Mouse (Mus musculus): Measurements from ENCODE around the gene Ern2. TPM values are rescaled to one million over a fixed set of nuclear protein-coding genes. Genes with fewer than 3 reads are reported as not detected.

Gene Ern2
- polyA plus RNA-seq, 1 experiment, result 23.5 TPM

- no peak overlapping the region for H3K4me3 ChIP-seq (ENCODE audit: low read depth, low read length)
- no peaks in the 10 kb centered on the region for H3K27me3 ChIP-seq (ENCODE audit: control insufficient read depth, insufficient read depth, low read length)
- H3K27ac ChIP-seq (ENCODE audit: insufficient read depth, low read depth, low read length), result no peak overlapping the region
- no peak for TF ChIP-seq CTCF (IDR thresholded peaks at IDR 0.05; ENCODE audit: extremely low read depth, insufficient read length, insufficient replicate concordance, low read depth, low read length)
- TF ChIP-seq POLR2A (IDR thresholded peaks at IDR 0.05; ENCODE audit: low read depth, low read length), result no peak
- WGBS, result 69% methylated on average over 10 of the region's 10 CpGs
- H3K36me3 ChIP-seq (ENCODE audit: control insufficient read depth, insufficient read depth, low read length), result no peaks in the 10 kb centered on the region
- H3K4me1 ChIP-seq (ENCODE audit: control insufficient read depth, insufficient read depth, insufficient read length, low read length), result no peaks in the 10 kb centered on the region
Observed at GRCm38 (mm10) chr7:122191097-122191496, 5.1 kb upstream of the Ern2 start.

DNA sequence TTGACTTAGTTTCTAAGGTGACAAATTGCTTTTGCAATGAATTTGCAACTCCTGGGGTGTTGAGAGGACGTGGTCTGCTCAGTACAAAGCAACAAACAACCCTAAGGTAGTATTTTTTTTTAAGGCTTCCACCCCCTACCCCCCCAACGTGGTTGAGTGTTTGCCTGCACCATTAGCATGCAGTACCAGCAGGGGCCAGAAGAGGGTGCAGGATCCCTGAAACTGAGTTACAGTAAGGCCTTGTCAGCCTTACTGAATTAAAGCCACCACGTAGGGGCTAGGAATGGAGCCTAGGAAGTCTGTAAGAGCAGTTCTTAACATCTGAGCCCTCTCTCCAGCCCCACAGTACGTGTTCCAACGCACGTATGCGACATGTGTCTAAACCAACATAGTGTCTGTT is 3.5 kb upstream of the Ern2 start:
- no peak overlapping the region for H3K4me3 ChIP-seq (ENCODE audit: low read depth, low read length)
- WGBS, result 40% methylated on average over 7 of the region's 7 CpGs
- no peak overlapping the region for H3K27ac ChIP-seq (ENCODE audit: insufficient read depth, low read depth, low read length)
- H3K36me3 ChIP-seq (ENCODE audit: control insufficient read depth, insufficient read depth, low read length), result no peaks in the 10 kb centered on the region
- TF ChIP-seq CTCF (IDR thresholded peaks at IDR 0.05; ENCODE audit: extremely low read depth, insufficient read length, insufficient replicate concordance, low read depth, low read length) (peak; percentile 76; the same call in 1 of the 2 replicates), POLR2A (IDR thresholded peaks at IDR 0.05; ENCODE audit: low read depth, low read length) (no peak)
- no peaks in the 10 kb centered on the region for H3K27me3 ChIP-seq (ENCODE audit: control insufficient read depth, insufficient read depth, low read length)
- peaks cover 8% of the 10 kb centered on the region for H3K4me1 ChIP-seq (ENCODE audit: control insufficient read depth, insufficient read depth, insufficient read length, low read length)

GRCm38 (mm10) chr7:122184569-122184968 is 1.4 kb downstream of the Ern2 start:
- H3K27me3 ChIP-seq (ENCODE audit: control insufficient read depth, insufficient read depth, low read length), result no peaks in the 10 kb centered on the region
- H3K36me3 ChIP-seq (ENCODE audit: control insufficient read depth, insufficient read depth, low read length), result no peaks in the 10 kb centered on the region
- H3K4me1 ChIP-seq (ENCODE audit: control insufficient read depth, insufficient read depth, insufficient read length, low read length), result peaks cover 12% of the 10 kb centered on the region
- 0 out of 2 replicates have a peak overlapping the region, but pooled peaks have one; percentile 10 for H3K27ac ChIP-seq (ENCODE audit: insufficient read depth, low read depth, low read length)
- no peak for TF ChIP-seq CTCF (IDR thresholded peaks at IDR 0.05; ENCODE audit: extremely low read depth, insufficient read length, insufficient replicate concordance, low read depth, low read length)
- no peak for TF ChIP-seq POLR2A (IDR thresholded peaks at IDR 0.05; ENCODE audit: low read depth, low read length)
- H3K4me3 ChIP-seq (ENCODE audit: low read depth, low read length), result peak overlapping the region; percentile 20; the same call in 1 of the 2 replicates
- WGBS, result 22% methylated on average over 5 of the region's 5 CpGs

DNA sequence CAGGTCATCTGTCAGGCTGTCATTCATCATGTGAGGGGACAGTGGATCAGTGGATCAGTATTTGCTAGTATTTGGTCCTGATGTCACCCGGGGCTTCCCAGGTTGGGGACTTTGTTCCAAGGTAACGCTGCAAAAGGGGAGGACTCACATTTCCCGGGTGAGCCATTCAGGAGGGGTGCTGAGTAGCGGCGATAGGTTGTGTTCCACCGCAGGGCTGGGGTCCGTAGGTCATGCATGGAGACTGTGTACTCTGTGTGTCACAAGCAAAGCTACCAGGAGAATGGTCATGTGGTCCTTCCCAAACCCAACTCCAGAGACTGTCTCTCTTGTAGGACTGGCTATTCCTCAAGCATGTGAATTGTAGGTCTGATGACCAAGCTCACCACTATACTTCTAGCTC is 5.3 kb downstream of the Ern2 start:
- Histone ChIP-seq H3K27me3 (ENCODE audit: control insufficient read depth, insufficient read depth, low read length) (no peaks in the 10 kb centered on the region), H3K4me1 (ENCODE audit: control insufficient read depth, insufficient read depth, insufficient read length, low read length) (peaks cover 9% of the 10 kb centered on the region), H3K27ac (ENCODE audit: insufficient read depth, low read depth, low read length) (no peak overlapping the region), H3K4me3 (ENCODE audit: low read depth, low read length) (no peak overlapping the region), H3K36me3 (ENCODE audit: control insufficient read depth, insufficient read depth, low read length) (no peaks in the 10 kb centered on the region)
- TF ChIP-seq CTCF (IDR thresholded peaks at IDR 0.05; ENCODE audit: extremely low read depth, insufficient read length, insufficient replicate concordance, low read depth, low read length) (no peak), POLR2A (IDR thresholded peaks at IDR 0.05; ENCODE audit: low read depth, low read length) (no peak)
- 77% methylated on average over 7 of the region's 7 CpGs for WGBS

- WGBS, result 73% methylated on average over 10 of the region's 10 CpGs
- Histone ChIP-seq H3K27me3 (ENCODE audit: control insufficient read depth, insufficient read depth, low read length) (no peaks in the 10 kb centered on the region), H3K4me1 (ENCODE audit: control insufficient read depth, insufficient read depth, insufficient read length, low read length) (no peaks in the 10 kb centered on the region), H3K4me3 (ENCODE audit: low read depth, low read length) (no peak overlapping the region), H3K27ac (ENCODE audit: insufficient read depth, low read depth, low read length) (no peak overlapping the region), H3K36me3 (ENCODE audit: control insufficient read depth, insufficient read depth, low read length) (peaks cover 29% of the 10 kb centered on the region)
- TF ChIP-seq POLR2A (IDR thresholded peaks at IDR 0.05; ENCODE audit: low read depth, low read length), result no peak
- TF ChIP-seq CTCF (IDR thresholded peaks at IDR 0.05; ENCODE audit: extremely low read depth, insufficient read length, insufficient replicate concordance, low read depth, low read length), result no peak
Observed at GRCm38 (mm10) chr7:122171613-122172012, 14.4 kb downstream of the Ern2 start.

GRCm38 (mm10) chr7:122170705-122171104 is 15.3 kb downstream of the Ern2 start:
- Histone ChIP-seq H3K36me3 (ENCODE audit: control insufficient read depth, insufficient read depth, low read length) (peaks cover 32% of the 10 kb centered on the region), H3K27me3 (ENCODE audit: control insufficient read depth, insufficient read depth, low read length) (no peaks in the 10 kb centered on the region), H3K27ac (ENCODE audit: insufficient read depth, low read depth, low read length) (no peak overlapping the region), H3K4me3 (ENCODE audit: low read depth, low read length) (no peak overlapping the region), H3K4me1 (ENCODE audit: control insufficient read depth, insufficient read depth, insufficient read length, low read length) (no peaks in the 10 kb centered on the region)
- TF ChIP-seq CTCF (IDR thresholded peaks at IDR 0.05; ENCODE audit: extremely low read depth, insufficient read length, insufficient replicate concordance, low read depth, low read length) (no peak), POLR2A (IDR thresholded peaks at IDR 0.05; ENCODE audit: low read depth, low read length) (no peak)
- whole genome bisulfite sequencing, result 88% methylated on average over 6 of the region's 6 CpGs

GRCm38 (mm10) chr7:122167203-122167602 is 18.8 kb downstream of the Ern2 start:
- H3K4me1 ChIP-seq (ENCODE audit: control insufficient read depth, insufficient read depth, insufficient read length, low read length), result no peaks in the 10 kb centered on the region
- H3K27ac ChIP-seq (ENCODE audit: insufficient read depth, low read depth, low read length), result no peak overlapping the region
- H3K4me3 ChIP-seq (ENCODE audit: low read depth, low read length), result no peak overlapping the region
- TF ChIP-seq POLR2A (IDR thresholded peaks at IDR 0.05; ENCODE audit: low read depth, low read length) (no peak), CTCF (IDR thresholded peaks at IDR 0.05; ENCODE audit: extremely low read depth, insufficient read length, insufficient replicate concordance, low read depth, low read length) (no peak)
- H3K27me3 ChIP-seq (ENCODE audit: control insufficient read depth, insufficient read depth, low read length), result no peaks in the 10 kb centered on the region
- H3K36me3 ChIP-seq (ENCODE audit: control insufficient read depth, insufficient read depth, low read length), result peaks cover 36% of the 10 kb centered on the region
- 91% methylated on average over 7 of the region's 7 CpGs for WGBS
